Mouse (Mus musculus) forebrain, postnatal 0 days (tissue): ENCODE results near the gene Gm45194. TPM values are rescaled to one million over a fixed set of nuclear protein-coding genes. Genes with fewer than 3 reads are reported as not detected.
A peak's percentile ranks its signal among the peaks of the same experiment; 100 is the strongest.

Experiments used
- ATAC-seq: fragments of 200-750 bp; cut with Nextera tagmentation; 2 replicates; pipeline ENCODE4 v1.8.0; 2017; ENCODE audit warnings: mild to moderate bottlenecking, moderate library complexity
- DNase-seq: peaks from one replicate; pipeline ENCODE4 v3.0.0-alpha.2; 2015
- H3K27ac ChIP-seq: fragments of 300-500 bp; sonication (generic); 2 replicates; pipeline ENCODE4 v1.5.1; 2014; ENCODE audit warnings: low read depth, mild to moderate bottlenecking, antibody characterized with exemption, low read length, moderate library complexity, mixed read lengths
- H3K27me3 ChIP-seq: fragments of 300-500 bp; sonication (generic); 2 replicates; pipeline ENCODE4 v1.6.1; 2014; ENCODE audit warnings: mild to moderate bottlenecking, low read length, mixed read lengths; ENCODE audit not compliant: insufficient read depth
- H3K36me3 ChIP-seq: fragments of 300-500 bp; sonication (generic); 2 replicates; pipeline ENCODE4 v1.6.1; 2014; ENCODE audit warnings: mild to moderate bottlenecking, moderate library complexity; ENCODE audit not compliant: insufficient read depth
- H3K4me1 ChIP-seq: fragments of 300-500 bp; sonication (generic); 2 replicates; pipeline ENCODE4 v1.6.1; 2014; ENCODE audit warnings: antibody characterized with exemption; ENCODE audit not compliant: insufficient read depth
- H3K4me2 ChIP-seq: fragments of 300-500 bp; sonication (generic); 2 replicates; pipeline ENCODE4 v1.6.1; 2014; ENCODE audit warnings: low read depth, mild to moderate bottlenecking, moderate library complexity
- H3K4me3 ChIP-seq: fragments of 300-500 bp; sonication (generic); 2 replicates; pipeline ENCODE4 v1.5.1; 2014; ENCODE audit warnings: low read depth, low read length, mixed read lengths
- H3K9ac ChIP-seq: fragments of 300-500 bp; sonication (generic); 2 replicates; pipeline ENCODE4 v1.6.1; 2014; ENCODE audit warnings: mild to moderate bottlenecking
- H3K9me3 ChIP-seq: fragments of 300-500 bp; sonication (generic); 2 replicates; pipeline ENCODE4 v1.6.1; 2016; ENCODE audit warnings: low read length
- CTCF ChIP-seq: sonication (generic); IDR thresholded peaks from 2 replicates; pipeline ENCODE4 v1.5.1; 2016; ENCODE audit warnings: antibody characterized with exemption, control low read depth, low read depth
- WGBS: fragments of 180-500 bp; shearing (Covaris S2); extraction: QIAGEN DNeasy Blood & Tissue Kit; methylation state at CpG from one replicate; pipeline ENCODE4 v1.1.7; 2014; 5-methylcytosine and 5-hydroxymethylcytosine counted together
- polyA plus RNA-seq: library from polyadenylated mRNA; unstranded; fragments of >200 nt; fragmentation: Nextera tagmentation; extraction: Ambion mirVana; gene quantifications from 2 replicates; pipeline ENCODE4 v1.2.1, GENCODE M21; 2015
- total RNA-seq: library from RNA; depleted of rRNA; stranded (reverse); fragments of >200 nt; gene quantifications from 2 replicates; pipeline ENCODE4 v1.2.3, GENCODE M21; 2014; rRNA removed

Gene Gm45194
- total and polyA plus RNA-seq, 2 experiments from 2014 or later = 0.54 to 3.6 TPM

DNA sequence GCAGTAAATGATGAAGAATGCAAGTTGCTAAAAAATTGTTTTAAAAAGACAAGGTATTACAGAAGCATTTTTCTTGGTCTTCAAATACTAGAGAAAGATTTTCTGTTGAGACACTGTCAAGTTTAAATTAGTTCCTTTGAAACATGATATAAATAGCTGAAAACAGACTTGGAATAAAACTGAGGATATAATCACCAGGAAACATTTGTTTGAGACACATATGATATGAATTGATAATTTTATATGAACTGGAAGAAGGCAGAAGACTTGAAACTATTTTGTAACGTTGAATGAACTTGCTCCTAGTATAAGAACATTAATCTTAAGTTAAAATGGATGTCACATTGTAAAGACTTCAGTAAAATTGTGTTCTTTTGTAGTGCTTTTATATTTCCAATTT, 108.5 kb downstream of the Gm45194 start:
- H3K27me3 ChIP-seq = no peaks in the 10 kb centered on the region
- no peaks in the 10 kb centered on the region for H3K36me3 ChIP-seq
- WGBS = 46% methylated on average over 1 of the region's 1 CpGs
- no peaks in the 10 kb centered on the region for H3K4me1 ChIP-seq
- no peak for TF ChIP-seq CTCF
- ATAC-seq = no peak
- H3K27ac ChIP-seq = no peak overlapping the region
- DNase-seq = no peak
- H3K9me3 ChIP-seq = no peaks in the 10 kb centered on the region
- no peak overlapping the region for H3K9ac ChIP-seq
- H3K4me3 ChIP-seq = no peak overlapping the region
- no peak overlapping the region for H3K4me2 ChIP-seq

DNA sequence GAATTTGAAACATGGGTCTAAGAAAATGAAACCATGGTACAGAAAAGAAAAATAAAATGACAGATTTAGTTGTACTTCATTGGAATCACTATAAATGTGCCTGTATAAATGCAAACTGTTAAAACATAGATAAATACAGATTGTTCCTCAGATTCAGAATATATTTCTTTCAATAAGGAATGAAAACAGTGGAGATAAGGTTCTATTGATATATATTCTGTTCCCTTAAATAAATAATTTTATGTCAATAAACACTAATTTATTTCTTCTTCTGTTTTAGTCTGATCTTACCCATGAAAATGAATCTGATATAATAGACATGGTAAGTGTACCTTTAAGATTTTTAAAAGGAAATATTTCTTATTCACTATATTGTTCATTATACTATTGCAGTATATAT, 119.5 kb downstream of the Gm45194 start, which contains the start of gene Tex16:
Gene Tex16 (plus strand): TSS at position 301 of the 400 bp plus-strand sequence.
- no peaks in the 10 kb centered on the region for H3K9me3 ChIP-seq
- no peaks in the 10 kb centered on the region for H3K27me3 ChIP-seq
- no peaks in the 10 kb centered on the region for H3K36me3 ChIP-seq
- no peak within 1 kb of the TSS for H3K4me3 ChIP-seq
- no peak for TF ChIP-seq CTCF
- no peaks in the 10 kb centered on the region for H3K4me1 ChIP-seq
- no peak within 1 kb of the TSS for H3K27ac ChIP-seq
- ATAC-seq (no peak), DNase-seq (no peak)
- no peak within 1 kb of the TSS for H3K4me2 ChIP-seq
- no peak within 1 kb of the TSS for H3K9ac ChIP-seq

DNA sequence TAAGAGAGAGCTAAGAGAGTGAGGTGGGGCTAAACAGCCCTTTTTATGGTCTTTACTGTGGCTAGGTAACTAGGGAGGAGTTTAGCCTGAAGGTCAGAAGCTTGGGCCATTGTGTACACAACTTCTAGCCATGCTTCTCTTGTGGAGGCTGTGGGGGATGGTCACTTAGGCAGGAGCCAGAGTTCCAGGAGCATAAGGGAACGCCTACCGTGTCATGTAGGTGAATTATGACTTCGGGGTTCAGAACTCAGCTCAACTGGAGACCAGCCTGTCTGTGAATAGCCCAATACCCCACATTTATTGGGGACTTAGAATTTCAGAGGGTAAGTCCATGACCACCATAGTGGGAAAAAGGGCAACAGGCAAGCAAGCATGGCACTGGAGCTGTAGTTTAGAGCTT, 347.6 kb downstream of the Gm45194 start, which contains the start of gene 4933403O08Rik:
Gene 4933403O08Rik (plus strand): TSS at position 301 of the 400 bp plus-strand sequence.
- TF ChIP-seq CTCF = no peak
- Histone ChIP-seq H3K4me2 (no peak within 1 kb of the TSS), H3K9me3 (no peaks in the 10 kb centered on the region), H3K36me3 (no peaks in the 10 kb centered on the region), H3K27ac (no peak within 1 kb of the TSS), H3K27me3 (no peaks in the 10 kb centered on the region), H3K9ac (no peak within 1 kb of the TSS), H3K4me3 (no peak within 1 kb of the TSS), H3K4me1 (no peaks in the 10 kb centered on the region)
- DNase-seq (no peak), ATAC-seq (no peak)
- WGBS = 95% methylated on average over 3 of the region's 3 CpGs

DNA sequence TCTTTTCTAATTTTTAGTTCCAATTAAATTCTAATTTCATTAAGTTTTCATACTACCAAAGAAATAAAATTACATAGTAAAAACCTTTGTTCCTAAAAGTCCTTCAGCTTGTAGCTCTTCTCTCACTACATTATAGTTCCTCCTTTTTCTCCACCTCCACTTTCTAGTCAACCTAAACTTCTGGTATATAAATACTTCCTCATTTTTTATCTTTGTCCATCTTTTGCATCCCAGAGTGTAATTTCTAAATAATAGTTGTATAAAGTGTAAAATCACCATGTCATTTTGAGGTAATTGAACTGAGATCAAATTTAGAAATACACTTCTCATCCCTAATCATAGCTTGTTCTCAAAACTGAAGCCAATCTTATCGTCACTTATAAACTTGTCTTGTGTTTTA, 351.7 kb downstream of the Gm45194 start:
- WGBS = 80% methylated on average over 1 of the region's 1 CpGs

DNA sequence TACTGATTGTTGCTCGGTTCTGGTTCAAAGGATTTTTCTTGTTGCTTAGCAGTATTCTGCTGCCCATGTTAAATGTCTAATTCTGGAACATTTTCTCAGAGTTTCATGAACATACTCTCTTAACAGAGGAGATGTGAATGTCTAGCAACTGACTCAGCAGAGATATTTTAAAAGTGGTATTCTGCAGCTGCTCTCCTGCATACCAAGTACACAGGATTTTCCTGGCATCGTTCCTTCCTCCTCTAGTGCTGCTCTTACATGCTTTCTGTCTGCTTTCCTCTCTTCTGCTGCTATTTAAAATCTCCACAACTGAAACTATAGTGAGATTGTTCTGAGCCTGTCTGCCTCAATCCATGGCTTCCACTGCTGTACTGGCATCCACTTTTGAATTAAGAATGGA, 364.3 kb downstream of the Gm45194 start:
- H3K36me3 ChIP-seq = no peaks in the 10 kb centered on the region
- H3K27me3 ChIP-seq = no peaks in the 10 kb centered on the region
- peak; percentile 22 for DNase-seq
- TF ChIP-seq CTCF = no peak
- H3K9me3 ChIP-seq = no peaks in the 10 kb centered on the region
- ATAC-seq = peak; percentile 42; the same call in 1 of the 2 replicates
- 56% methylated on average over 2 of the region's 2 CpGs for WGBS
- H3K9ac ChIP-seq = no peak overlapping the region
- H3K4me3 ChIP-seq = no peak overlapping the region
- H3K4me2 ChIP-seq = no peak overlapping the region
- H3K27ac ChIP-seq = no peak overlapping the region
- H3K4me1 ChIP-seq = no peaks in the 10 kb centered on the region

More for the DNA sequence above, 351.7 kb downstream of the Gm45194 start:
- Histone ChIP-seq H3K36me3 (no peaks in the 10 kb centered on the region), H3K9ac (no peak overlapping the region), H3K4me3 (no peak overlapping the region), H3K9me3 (no peaks in the 10 kb centered on the region), H3K27ac (no peak overlapping the region), H3K27me3 (no peaks in the 10 kb centered on the region), H3K4me2 (no peak overlapping the region), H3K4me1 (no peaks in the 10 kb centered on the region)
- no peak for TF ChIP-seq CTCF
- DNase-seq (no peak), ATAC-seq (no peak)

DNA sequence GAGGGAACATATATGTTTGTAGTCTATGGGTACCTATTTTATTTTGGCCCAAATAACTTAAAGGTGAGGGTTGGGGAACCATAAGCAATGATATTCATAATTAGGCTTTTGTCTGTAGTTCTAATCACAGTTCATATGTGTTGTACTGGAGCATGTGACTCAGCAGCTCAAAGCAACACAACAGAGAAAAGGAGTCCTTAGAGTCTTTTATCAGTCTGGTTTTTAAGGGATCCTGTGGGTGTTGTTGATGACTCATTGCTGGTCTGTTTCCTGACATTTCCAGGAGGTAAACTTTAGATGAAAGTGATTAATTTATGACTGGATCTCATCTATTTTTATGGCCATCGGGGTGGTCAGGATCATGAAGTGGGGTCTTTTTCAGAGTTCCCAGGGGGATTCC, 382.4 kb downstream of the Gm45194 start:
- TF ChIP-seq CTCF = no peak
- Histone ChIP-seq H3K4me2 (no peak overlapping the region), H3K4me1 (no peaks in the 10 kb centered on the region), H3K9ac (no peak overlapping the region), H3K27ac (no peak overlapping the region), H3K4me3 (no peak overlapping the region), H3K36me3 (no peaks in the 10 kb centered on the region), H3K27me3 (no peaks in the 10 kb centered on the region), H3K9me3 (no peaks in the 10 kb centered on the region)
- DNase-seq = no peak
- 88% methylated on average over 1 of the region's 1 CpGs for WGBS
- no peak for ATAC-seq

Other genes with a start within 250 kb of the Gm45194 start
- 2.8 and 3.1 TPM in 2 replicates for gene Hdx, start 194.3 kb upstream of the Gm45194 start, total RNA-seq
- 0.39 and 0.64 TPM in 2 replicates for gene Hdx, start 194.3 kb upstream of the Gm45194 start, polyA plus RNA-seq
- gene Tex16, start 119.6 kb downstream of the Gm45194 start, total RNA-seq = 0.29 and 0.54 TPM in 2 replicates
- 0.13 and 0.79 TPM in 2 replicates for gene Tex16, start 119.6 kb downstream of the Gm45194 start, polyA plus RNA-seq